ENCODE assay signal across 8 mouse cellular contexts in genomic region chr2:165387844-165388495, GRCm38 (mm10). TPM values are rescaled to one million over a fixed set of nuclear protein-coding genes. Genes with fewer than 3 reads are reported as not detected.
DNase-seq lines count a peak whose midpoint lies in the region; ATAC-seq lines count a peak whose summit lies in the region.

Gene Zfp334 (minus strand): TSS chr2:165388259.

- H3K9me3 ChIP-seq in erythroblast, embryonic 14.5 days (ENCODE audit: control insufficient read depth, low read length), result peaks cover 2% of the 10 kb centered on the region; the same call in 1 of the 2 replicates
- no peaks in the 10 kb centered on the region for H3K9me3 ChIP-seq in embryonic facial prominence, embryonic 14.5 days (ENCODE audit: control insufficient read depth, low read length)
- H3K9me3 ChIP-seq in limb, embryonic 10.5 days (replicated peaks), result no peaks in the 10 kb centered on the region
- H3K9me3 ChIP-seq in midbrain, embryonic 14.5 days (ENCODE audit: control insufficient read depth, low read length), result no peaks in the 10 kb centered on the region
- no peaks in the 10 kb centered on the region for H3K9me3 ChIP-seq in stomach, embryonic 14.5 days (ENCODE audit: control insufficient read depth, low read depth, low read length)

- peak; percentile 98 for DNase-seq in embryonic facial prominence, embryonic 14.5 days (ENCODE audit: low spot score)
- DNase-seq in heart, adult 9 months (ENCODE audit: low spot score in 2 of 2), result peak; percentile 90 to 95
- peak; percentile 94 for DNase-seq in kidney, adult 9 months
- peak; percentile 98 for DNase-seq in limb, embryonic 10.5 days (ENCODE audit: low spot score)
- DNase-seq in midbrain, embryonic 14.5 days, result peak; percentile 99

- peak within 1 kb of the TSS; percentile 79 for H3K27ac ChIP-seq in embryonic facial prominence, embryonic 14.5 days (replicated peaks; ENCODE audit: low read depth, low read length)
- peak within 1 kb of the TSS; percentile 98 for H3K27ac ChIP-seq in limb, embryonic 10.5 days
- H3K27ac ChIP-seq in midbrain, embryonic 14.5 days (replicated peaks; ENCODE audit: low read depth, low read length), result peak within 1 kb of the TSS; percentile 95
- H3K27ac ChIP-seq in stomach, embryonic 14.5 days (ENCODE audit: low read length), result peak within 1 kb of the TSS; percentile 82

- peak within 1 kb of the TSS; percentile 51 for H3K4me3 ChIP-seq in erythroblast, embryonic 14.5 days (replicated peaks)
- peak within 1 kb of the TSS; percentile 83 for H3K4me3 ChIP-seq in embryonic facial prominence, embryonic 14.5 days (ENCODE audit: low read depth, low read length)
- peak within 1 kb of the TSS; percentile 95 for H3K4me3 ChIP-seq in limb, embryonic 10.5 days
- H3K4me3 ChIP-seq in midbrain, embryonic 14.5 days (replicated peaks; ENCODE audit: low read depth, low read length), result peak within 1 kb of the TSS; percentile 87
- peak within 1 kb of the TSS; percentile 57 for H3K4me3 ChIP-seq in stomach, embryonic 14.5 days (ENCODE audit: low read depth, low read length)

- H3K27me3 ChIP-seq in erythroblast, embryonic 14.5 days (ENCODE audit: control insufficient read depth), result peaks cover 5% of the 10 kb centered on the region; the same call in 1 of the 2 replicates
- H3K27me3 ChIP-seq in embryonic facial prominence, embryonic 14.5 days (replicated peaks; ENCODE audit: control insufficient read depth, insufficient read depth, low read length), result no peaks in the 10 kb centered on the region
- no peaks in the 10 kb centered on the region for H3K27me3 ChIP-seq in limb, embryonic 10.5 days (ENCODE audit: low read depth, poor library complexity, severe bottlenecking)
- H3K27me3 ChIP-seq in midbrain, embryonic 14.5 days (ENCODE audit: control insufficient read depth, insufficient read depth, low read length), result no peaks in the 10 kb centered on the region
- no peaks in the 10 kb centered on the region for H3K27me3 ChIP-seq in stomach, embryonic 14.5 days (ENCODE audit: control insufficient read depth, insufficient read depth, low read length)

- H3K4me2 ChIP-seq in embryonic facial prominence, embryonic 14.5 days (ENCODE audit: low read depth, low read length), result peak within 1 kb of the TSS; percentile 66
- peak within 1 kb of the TSS; percentile 83 for H3K4me2 ChIP-seq in midbrain, embryonic 14.5 days (ENCODE audit: low read length)
- peak within 1 kb of the TSS; percentile 57 for H3K4me2 ChIP-seq in stomach, embryonic 14.5 days (replicated peaks; ENCODE audit: low read depth, low read length)

- peak within 1 kb of the TSS; percentile 95 for H3K9ac ChIP-seq in embryonic facial prominence, embryonic 14.5 days (ENCODE audit: low read depth, low read length)
- H3K9ac ChIP-seq in midbrain, embryonic 14.5 days (replicated peaks; ENCODE audit: low read length), result peak within 1 kb of the TSS; percentile 97
- H3K9ac ChIP-seq in stomach, embryonic 14.5 days (replicated peaks; ENCODE audit: low read depth, low read length), result peak within 1 kb of the TSS; percentile 68

- H3K36me3 ChIP-seq in erythroblast, embryonic 14.5 days (ENCODE audit: control insufficient read depth), result peaks cover 5% of the 10 kb centered on the region; the same call in 1 of the 2 replicates
- peaks cover 39% of the 10 kb centered on the region for H3K36me3 ChIP-seq in embryonic facial prominence, embryonic 14.5 days (ENCODE audit: control insufficient read depth, insufficient read depth, low read length)
- H3K36me3 ChIP-seq in limb, embryonic 10.5 days, result peaks cover 40% of the 10 kb centered on the region
- peaks cover 37% of the 10 kb centered on the region for H3K36me3 ChIP-seq in midbrain, embryonic 14.5 days (ENCODE audit: control insufficient read depth, insufficient read depth, low read length)
- peaks cover 37% of the 10 kb centered on the region for H3K36me3 ChIP-seq in stomach, embryonic 14.5 days (ENCODE audit: control insufficient read depth, insufficient read depth, low read length)

- ATAC-seq in erythroblast, adult 5-6 weeks (replicated peaks; ENCODE audit: low FRiP score, poor library complexity, severe bottlenecking), result no peak
- ATAC-seq in embryonic facial prominence, embryonic 14.5 days (ENCODE audit: low read depth), result peak; percentile 94
- peak; percentile 89 for ATAC-seq in midbrain, embryonic 14.5 days (ENCODE audit: low FRiP score, low TSS enrichment)
- ATAC-seq in stomach, embryonic 14.5 days (ENCODE audit: insufficient number of reproducible peaks, insufficient read depth, low FRiP score, low read depth), result peak; percentile 90

- no peaks in the 10 kb centered on the region for H3K4me1 ChIP-seq in erythroblast, embryonic 14.5 days (ENCODE audit: control insufficient read depth)
- peaks cover 7% of the 10 kb centered on the region for H3K4me1 ChIP-seq in embryonic facial prominence, embryonic 14.5 days (ENCODE audit: control insufficient read depth, insufficient read depth, low read length)
- H3K4me1 ChIP-seq in limb, embryonic 10.5 days, result peaks cover 11% of the 10 kb centered on the region
- H3K4me1 ChIP-seq in midbrain, embryonic 14.5 days (ENCODE audit: control insufficient read depth, insufficient read depth, low read length), result peaks cover 11% of the 10 kb centered on the region
- H3K4me1 ChIP-seq in stomach, embryonic 14.5 days (ENCODE audit: control insufficient read depth, insufficient read depth, low read length), result peaks cover 5% of the 10 kb centered on the region; the same call in 1 of the 2 replicates

- WGBS in embryonic facial prominence, embryonic 14.5 days, result under 1% methylated on average over 39 of the region's 40 CpGs
- under 1% methylated on average over 40 of the region's 40 CpGs for WGBS in limb, embryonic 10.5 days
- under 1% methylated on average over 40 of the region's 40 CpGs for WGBS in midbrain, embryonic 14.5 days
- under 1% methylated on average over 40 of the region's 40 CpGs for WGBS in stomach, embryonic 14.5 days

RNA-seq across cellular contexts. Expression of gene Zfp334, which starts in this region (rescaled TPM):
- polyA plus RNA-seq in erythroblast, embryonic 14.5 days (2012), result 0.01 TPM in 1 of 2 replicates, not detected in the other
- total RNA-seq in erythroblast, adult 5-6 weeks (2015; ENCODE audit: low replicate concordance), result not detected in 2 replicates
- not detected in 2 replicates for total RNA-seq in erythroblast, adult 5-6 weeks (2017; ENCODE audit: low replicate concordance)
- 8.7 TPM in 2 replicates for polyA plus RNA-seq in embryonic facial prominence, embryonic 14.5 days (2014; fragmentation: Nextera tagmentation; extraction: Ambion mirVana)
- 18.8 and 20.2 TPM in 2 replicates for polyA plus RNA-seq in limb, embryonic 10.5 days (2016; fragmentation: Nextera tagmentation; extraction: Ambion mirVana)
- 11.7 and 15.7 TPM in 2 replicates for polyA plus RNA-seq in midbrain, embryonic 14.5 days (2014; fragmentation: Nextera tagmentation; extraction: Ambion mirVana)
- 9.6 and 10.3 TPM in 2 replicates for polyA plus RNA-seq in stomach, embryonic 14.5 days (2014; fragmentation: Nextera tagmentation; extraction: Ambion mirVana)
